Mouse (Mus musculus) adrenal gland (tissue): Measurements from ENCODE around the gene Fzd9.

ENCODE experiments used
- microRNA-seq, 2 experiments: library from miRNA; unstranded; fragments of <30 nt; microRNA quantifications; one replicate each; pipeline ENCODE4; 2019

The Fzd9 gene

Small RNAs within 50 kb of the gene (microRNA-seq; reads per million reads assigned to microRNA genes)
- gene Gm25315, result 0 reads per million in 2 experiments
